Comparison of ENCODE assay signal across 26 mouse cellular contexts in the genomic region with DNA sequence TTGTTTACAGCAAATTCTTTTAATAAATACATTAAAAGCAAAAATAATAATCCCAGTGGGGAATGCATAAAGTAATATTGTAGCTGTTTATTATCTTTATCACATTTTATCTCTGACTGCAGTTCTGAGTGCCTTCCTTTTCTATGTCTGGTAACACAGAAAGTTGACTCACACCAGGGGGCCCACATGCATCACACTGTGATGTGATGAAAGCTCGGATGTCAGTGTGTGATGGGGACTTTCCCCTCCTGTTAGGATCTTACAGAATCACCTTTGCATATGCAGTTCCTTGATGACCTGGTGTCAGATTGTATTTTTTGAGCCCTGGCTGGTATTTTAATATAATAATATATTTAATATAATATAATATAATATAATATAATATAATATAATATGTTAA.
"Had no signal": no experiment of that assay in that cellular context is flagged by ENCODE, and none has a peak within 500 bp of the region (broad histone marks: within the 10 kb centered on the region; RNA-seq: fewer than 3 reads in every experiment).

No protein-coding gene starts in this region.

- H3K27ac ChIP-seq: embryonic facial prominence, embryonic 10.5 days; embryonic facial prominence, embryonic 12.5 days; embryonic facial prominence, embryonic 13.5 days; embryonic facial prominence, embryonic 15.5 days; forebrain, embryonic 10.5 days; forebrain, embryonic 12.5 days; forebrain, embryonic 13.5 days; forebrain, embryonic 15.5 days; gastrocnemius, adult 2 months; heart, adult 2 months had no signal

- H3K4me3 ChIP-seq: embryonic facial prominence, embryonic 10.5 days; embryonic facial prominence, embryonic 12.5 days; embryonic facial prominence, embryonic 13.5 days; embryonic facial prominence, embryonic 15.5 days; erythroblast, embryonic 14.5 days; forebrain, embryonic 10.5 days; forebrain, embryonic 12.5 days; forebrain, embryonic 13.5 days; forebrain, embryonic 15.5 days; gastrocnemius, adult 2 months; heart, adult 2 months had no signal

- DNase-seq: cerebellum, adult 9-11 months; cerebellum, postnatal 10 days; cerebellum, postnatal 14 days; cerebellum, postnatal 25 days; cerebellum, postnatal 36 days; embryo, embryonic 11 days; forebrain, postnatal 0 days; gastrocnemius, adult 2 months; gastrocnemius, postnatal 10 days; gastrocnemius, postnatal 14 days; gastrocnemius, postnatal 25 days; gastrocnemius, postnatal 36 days; heart, adult 11 months; heart, adult 18-20 months; heart, adult 2 months had no signal

- ATAC-seq: forebrain, embryonic 13.5 days; forebrain, embryonic 14.5 days; forebrain, embryonic 15.5 days; forebrain, embryonic 16.5 days; forebrain, postnatal 0 days had no signal
